Mouse (Mus musculus): ENCODE data around the gene Ier5l.

The Ier5l gene

DNA sequence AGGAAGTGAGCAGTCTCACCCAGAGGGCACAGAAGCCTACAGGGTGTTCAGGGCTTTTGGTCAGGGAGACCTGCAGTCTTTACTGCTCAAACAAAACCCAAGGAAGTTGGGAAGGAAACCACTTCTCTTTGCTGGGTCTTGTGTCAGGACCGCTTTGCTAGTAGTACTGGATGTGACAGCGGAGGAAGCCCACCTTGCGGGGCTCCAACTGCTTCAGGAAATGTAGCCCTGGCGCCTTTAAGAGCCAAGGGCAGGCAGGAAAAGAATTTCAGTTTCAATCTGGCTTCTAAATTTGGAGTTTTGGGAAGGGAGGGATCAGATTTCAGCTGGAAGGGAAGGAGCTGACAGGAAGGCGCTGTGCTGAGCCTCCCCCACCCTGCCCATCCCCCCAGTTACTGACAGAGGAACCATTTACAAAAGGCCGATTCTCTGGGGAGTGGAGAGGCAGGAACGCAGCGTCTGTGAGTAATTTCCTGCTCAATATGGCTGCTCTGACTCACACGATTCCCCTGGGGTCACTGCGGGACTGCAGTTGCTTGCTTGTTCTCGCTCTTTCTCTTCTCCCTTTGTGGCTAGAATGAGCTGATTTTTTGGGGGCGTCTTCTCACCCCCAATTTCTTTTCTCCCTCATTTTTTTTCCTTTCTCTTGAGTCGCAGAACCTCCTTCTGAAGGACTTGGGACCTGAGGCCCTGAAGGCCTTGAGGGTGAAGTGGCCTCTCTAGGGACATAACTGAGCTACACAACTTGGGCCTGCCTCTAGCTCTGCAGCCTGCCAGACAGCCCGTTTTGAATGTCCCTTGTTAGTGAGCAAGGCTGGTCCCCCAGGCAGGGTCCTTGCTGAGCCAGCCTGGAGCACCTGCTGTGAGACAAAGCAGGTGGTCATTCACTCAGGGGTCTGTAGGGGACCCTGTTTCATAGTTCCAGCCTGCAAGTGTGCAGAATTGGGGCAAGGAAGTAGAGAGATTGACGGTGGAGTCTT, 32.2 kb downstream of the Ier5l start:
- DNase-seq, result peak; percentile 73

- DNase-seq, result peak; percentile 84
Measured at GRCm38 (mm10) chr2:30440701-30441517, 33.1 kb downstream of the Ier5l start.

DNA sequence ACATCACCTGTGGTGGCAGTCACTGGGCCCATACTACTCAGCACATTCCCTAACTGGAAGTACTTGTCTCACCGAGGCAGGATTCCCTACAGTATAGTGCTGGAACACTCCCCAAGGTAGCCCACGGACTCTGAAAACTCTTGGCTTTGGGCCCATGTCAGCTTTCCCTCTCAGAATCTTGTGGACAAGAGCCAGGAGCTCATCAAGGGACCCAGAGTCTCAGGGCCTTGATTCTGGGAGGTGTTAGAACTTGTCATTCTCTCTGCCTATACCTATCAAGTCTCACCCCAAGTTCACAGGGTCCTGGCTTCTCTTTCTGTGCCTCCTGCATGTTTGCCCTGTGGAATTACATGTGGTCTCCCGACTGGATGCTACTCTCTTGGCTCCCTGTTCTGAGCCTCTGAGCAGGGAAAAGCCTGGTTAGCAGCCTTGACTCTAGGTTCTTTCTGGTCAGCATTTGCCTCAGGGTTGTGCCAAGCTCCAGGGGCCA, 33.8 kb downstream of the Ier5l start:
- no peak for DNase-seq

GRCm38 (mm10) chr2:30439631-30440030, 34.4 kb downstream of the Ier5l start:
- DNase-seq, result no peak

DNA sequence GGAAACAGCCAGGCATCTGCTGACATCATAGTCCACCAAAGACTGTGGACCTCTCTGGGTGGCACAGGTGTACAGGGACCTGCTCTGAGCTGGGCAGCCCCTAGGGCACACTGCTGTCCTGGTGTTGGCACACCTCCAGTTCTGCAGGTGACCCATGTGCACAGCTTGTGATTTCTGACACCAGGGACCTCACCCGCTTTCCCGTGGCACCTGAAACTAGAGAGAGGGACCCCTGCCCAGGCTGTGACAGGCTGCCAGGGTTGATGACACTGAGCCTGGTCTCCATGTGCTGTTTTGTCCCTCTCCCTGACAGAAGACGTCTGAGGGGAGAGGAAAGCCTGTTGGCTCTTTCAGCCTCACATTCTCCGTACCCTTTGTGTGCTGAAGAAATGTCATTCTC, 36.2 kb downstream of the Ier5l start:
- DNase-seq, result no peak

DNA sequence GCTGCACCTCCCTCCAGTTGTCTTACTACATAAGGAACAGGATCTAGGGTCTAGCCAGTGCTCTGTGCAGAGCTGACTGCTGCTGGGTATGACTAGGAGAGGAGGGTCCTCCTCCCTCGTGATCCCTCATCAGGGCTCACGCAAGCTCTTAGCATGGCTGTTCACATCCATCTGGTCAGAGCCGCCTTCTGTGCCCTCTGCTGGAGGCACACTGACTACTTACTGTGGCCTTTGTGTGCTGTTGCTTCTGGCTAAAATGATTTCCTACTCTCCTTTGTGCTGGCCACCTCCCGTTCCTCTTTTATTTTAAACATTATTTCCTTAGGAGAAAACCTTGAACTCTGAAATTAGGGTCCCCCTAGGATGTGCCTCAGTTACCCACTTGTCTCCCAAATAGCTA, 37.2 kb downstream of the Ier5l start:
- no peak for DNase-seq

DNA sequence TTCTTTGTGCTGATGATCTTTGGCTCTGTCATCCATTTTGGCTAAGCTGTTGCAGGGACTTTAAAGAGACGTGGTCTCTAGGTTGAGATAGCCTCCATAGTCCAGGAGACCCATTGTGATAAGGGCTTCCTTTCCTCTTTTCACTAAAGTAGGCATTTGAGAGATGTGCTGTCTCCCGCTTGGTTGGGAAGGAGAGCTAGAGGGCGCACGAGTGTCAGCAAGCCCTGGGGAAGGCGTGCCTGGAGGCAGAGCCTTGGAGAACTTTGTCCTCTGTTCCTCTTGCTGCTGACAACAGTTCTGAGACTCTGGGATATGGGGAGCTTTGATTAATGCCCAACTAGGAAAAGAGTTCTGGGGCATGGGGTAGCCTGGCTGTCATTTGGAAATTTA, 37.9 kb downstream of the Ier5l start:
- peak; percentile 76 for DNase-seq

DNA sequence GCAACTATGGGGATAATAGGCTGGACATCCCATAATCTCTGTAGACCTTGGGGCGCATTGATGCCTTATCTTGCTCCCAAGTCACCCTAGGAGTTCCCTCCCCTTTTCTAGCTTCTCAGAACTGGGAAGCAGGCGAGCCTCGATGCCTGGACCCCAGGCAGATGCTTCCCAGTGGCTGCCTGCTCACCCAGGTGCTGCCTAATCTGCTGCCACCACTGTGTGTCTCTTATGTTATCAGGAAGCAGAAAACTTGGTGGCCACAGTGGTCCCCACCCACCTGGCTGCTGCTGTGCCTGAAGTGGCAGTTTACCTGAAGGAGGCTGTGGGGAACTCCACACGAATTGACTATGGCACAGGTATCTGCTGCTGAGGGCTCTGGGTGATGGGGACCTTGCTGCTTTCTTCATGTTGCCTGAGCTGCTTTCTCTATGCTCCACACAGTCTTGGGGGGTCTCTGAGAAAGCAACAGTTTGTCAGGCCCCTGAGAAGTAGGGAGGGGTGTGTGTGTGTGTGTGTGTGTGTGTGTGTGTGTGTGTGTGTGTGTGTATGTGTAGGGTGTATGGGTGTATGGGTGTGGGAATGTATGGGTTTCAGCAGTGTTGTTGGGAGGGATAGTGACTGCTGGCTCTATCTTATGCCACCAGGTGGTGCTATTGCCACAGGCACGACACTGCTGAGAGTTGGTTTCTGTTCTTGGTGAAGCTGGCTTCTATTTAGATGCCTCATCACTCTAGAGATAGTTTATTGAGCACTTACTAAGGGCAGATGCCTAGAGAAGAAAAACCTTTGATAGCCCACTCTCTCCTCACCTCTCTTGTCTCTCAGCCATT, 38.5 kb downstream of the Ier5l start:
- DNase-seq, result peak; percentile 76

GRCm38 (mm10) chr2:30429156-30429555, 44.9 kb downstream of the Ier5l start:
- DNase-seq, result no peak
